Mouse (Mus musculus) retina, adult 2 months (tissue): Measurements from ENCODE around the gene Syt2.

ENCODE experiments used
- DNase-seq: peaks from one replicate; pipeline ENCODE4 v3.0.0-alpha.2; 2012; ENCODE audit warnings: low read depth, low spot score

Gene Syt2

GRCm38 (mm10) chr1:134772821-134773220 is 126.3 kb downstream of the Syt2 start:
- no peak for DNase-seq

- no peak for DNase-seq
Observed at GRCm38 (mm10) chr1:134773256-134773655, 126.8 kb downstream of the Syt2 start.

- no peak for DNase-seq
Observed at GRCm38 (mm10) chr1:134774247-134774646, 127.8 kb downstream of the Syt2 start.

- no peak for DNase-seq
Observed at GRCm38 (mm10) chr1:134774728-134775287, 128.3 kb downstream of the Syt2 start.

- no peak for DNase-seq
Observed at GRCm38 (mm10) chr1:134775631-134776030, 129.2 kb downstream of the Syt2 start.

- no peak for DNase-seq
Observed at GRCm38 (mm10) chr1:134777201-134777885, 130.9 kb downstream of the Syt2 start.

- DNase-seq, result peak; percentile 78
Observed at GRCm38 (mm10) chr1:134777936-134778548, 131.6 kb downstream of the Syt2 start.

- no peak for DNase-seq
Observed at GRCm38 (mm10) chr1:134782797-134783196, 136.3 kb downstream of the Syt2 start.

- DNase-seq, result no peak
Observed at GRCm38 (mm10) chr1:134783958-134784357, 137.5 kb downstream of the Syt2 start.

GRCm38 (mm10) chr1:134784481-134784880 is 138.0 kb downstream of the Syt2 start:
- DNase-seq, result no peak

GRCm38 (mm10) chr1:134784911-134785310 is 138.4 kb downstream of the Syt2 start:
- no peak for DNase-seq

- DNase-seq, result no peak
Observed at GRCm38 (mm10) chr1:134788096-134788495, 141.6 kb downstream of the Syt2 start.

- no peak for DNase-seq
Observed at GRCm38 (mm10) chr1:134790716-134791439, 144.4 kb downstream of the Syt2 start.

- DNase-seq, result no peak
Observed at GRCm38 (mm10) chr1:134791456-134791855, 145.0 kb downstream of the Syt2 start.

- no peak for DNase-seq
Observed at GRCm38 (mm10) chr1:134796076-134796475, 149.6 kb downstream of the Syt2 start.

- peak; percentile 41 for DNase-seq
Observed at GRCm38 (mm10) chr1:134796536-134796935, 150.1 kb downstream of the Syt2 start.

GRCm38 (mm10) chr1:134801758-134802157 is 155.3 kb downstream of the Syt2 start:
- DNase-seq, result no peak

GRCm38 (mm10) chr1:134803286-134804117 is 157.0 kb downstream of the Syt2 start:
- DNase-seq, result no peak

- no peak for DNase-seq
Observed at GRCm38 (mm10) chr1:134804373-134804772, 157.9 kb downstream of the Syt2 start.

- DNase-seq, result no peak
Observed at GRCm38 (mm10) chr1:134805471-134805870, 159.0 kb downstream of the Syt2 start.
